Mouse (Mus musculus) thymus, adult 2 months (tissue): ENCODE data around the gene Srpx2. TPM values are rescaled to one million over a fixed set of nuclear protein-coding genes. Genes with fewer than 3 reads are reported as not detected.

Experiments used
- DNase-seq: peaks from one replicate; pipeline ENCODE4 v3.0.0; 2021
- H3K27ac ChIP-seq: fragments of 200-500 bp; 2 replicates; pipeline ENCODE4 v1.5.1; 2012; ENCODE audit warnings: low read length, control low read depth; ENCODE audit not compliant: control insufficient read depth, insufficient read depth
- H3K27me3 ChIP-seq: fragments of 200-500 bp; 2 replicates; pipeline ENCODE4 v1.6.1; 2012; ENCODE audit warnings: mild to moderate bottlenecking, low read length, moderate library complexity, mixed read lengths; ENCODE audit not compliant: control insufficient read depth, insufficient read depth
- H3K36me3 ChIP-seq: fragments of 200-500 bp; 2 replicates; pipeline ENCODE4 v1.6.1; 2012; ENCODE audit warnings: mild to moderate bottlenecking, low read length, moderate library complexity; ENCODE audit not compliant: control insufficient read depth, insufficient read depth
- H3K4me1 ChIP-seq: fragments of 200-500 bp; replicated peaks from 2 replicates; pipeline ENCODE4 v1.6.1; 2012; ENCODE audit warnings: low read length; ENCODE audit not compliant: control insufficient read depth, insufficient read depth
- H3K4me3 ChIP-seq: fragments of 200-500 bp; 2 replicates; pipeline ENCODE4 v1.5.1; 2012; ENCODE audit warnings: mild to moderate bottlenecking, low read length, control low read depth, moderate library complexity; ENCODE audit not compliant: control insufficient read depth, insufficient read depth
- CTCF ChIP-seq: fragments of 200-500 bp; IDR thresholded peaks from 2 replicates; pipeline ENCODE4 v1.5.1; 2012; ENCODE audit warnings: mild to moderate bottlenecking, control low read depth, low read length, moderate library complexity, borderline replicate concordance; ENCODE audit not compliant: control insufficient read depth, poor library complexity, insufficient read depth; ENCODE audit errors: extremely low read depth
- POLR2A ChIP-seq: fragments of 200-500 bp; IDR thresholded peaks from 2 replicates; pipeline ENCODE4 v1.6.1; 2012; ENCODE audit warnings: mild to moderate bottlenecking, low read length, control low read depth, moderate library complexity; ENCODE audit not compliant: control insufficient read depth, poor library complexity, insufficient read depth; ENCODE audit errors: extremely low read depth
- WGBS: fragments of 180-500 bp; shearing (Covaris S2); methylation state at CpG from one replicate; pipeline ENCODE4 v1.1.7; 2018; 5-methylcytosine and 5-hydroxymethylcytosine counted together
- polyA plus RNA-seq: library from polyadenylated mRNA; depleted of rRNA; stranded (reverse); fragments of >200 nt; gene quantifications from 2 replicates; pipeline ENCODE4 v1.2.3, GENCODE M21; 2012

The Srpx2 gene
- polyA plus RNA-seq, 1 experiment: 1.1 TPM

DNA sequence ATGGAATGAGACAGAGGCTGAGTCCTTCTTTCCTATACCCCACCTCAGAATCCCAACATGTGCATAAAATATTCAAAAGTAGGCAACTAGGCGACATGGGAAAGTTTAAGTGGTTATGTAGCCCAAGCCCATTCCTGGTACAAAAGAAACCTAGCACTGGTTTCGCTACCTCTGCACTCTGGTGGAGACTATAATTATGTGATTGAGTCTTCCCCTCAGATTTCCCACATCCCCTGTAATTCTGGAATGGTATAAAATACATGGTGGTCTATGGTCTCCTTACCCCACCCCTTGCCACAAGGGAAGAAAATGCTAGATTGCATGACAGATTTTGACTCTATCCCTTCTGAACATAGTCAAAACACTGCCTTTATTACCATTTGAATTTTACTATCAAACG lies 4.8 kb downstream of the Srpx2 start:
- 94% methylated on average over 3 of the region's 3 CpGs for WGBS
- no peaks in the 10 kb centered on the region for H3K4me1 ChIP-seq
- no peaks in the 10 kb centered on the region for H3K36me3 ChIP-seq
- no peaks in the 10 kb centered on the region for H3K27me3 ChIP-seq
- H3K4me3 ChIP-seq: no peak overlapping the region
- TF ChIP-seq POLR2A: no peak
- no peak overlapping the region for H3K27ac ChIP-seq
- DNase-seq: no peak

DNA sequence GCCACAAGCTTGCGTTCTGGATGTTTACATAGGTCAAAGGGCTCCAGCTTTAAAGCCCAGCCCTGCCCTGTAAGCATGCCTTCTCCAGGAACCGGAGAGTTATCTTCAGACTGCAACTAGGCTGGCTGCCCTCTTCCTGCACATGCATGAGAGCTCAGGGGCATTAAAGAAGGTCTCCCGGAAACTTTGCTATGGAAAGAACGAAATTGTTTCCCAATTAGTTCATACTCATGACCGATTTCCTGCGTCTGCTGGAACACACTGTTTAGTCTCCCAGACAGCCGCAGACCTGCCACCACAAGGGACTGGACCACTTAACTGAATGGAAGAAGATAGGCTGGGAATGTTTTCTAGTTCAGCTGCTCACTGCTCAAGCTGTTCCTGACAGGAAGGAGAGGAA lies 6.0 kb downstream of the Srpx2 start:
- Histone ChIP-seq H3K36me3 (no peaks in the 10 kb centered on the region), H3K27me3 (no peaks in the 10 kb centered on the region), H3K27ac (no peak overlapping the region), H3K4me1 (no peaks in the 10 kb centered on the region), H3K4me3 (no peak overlapping the region)
- no peak for TF ChIP-seq POLR2A
- no peak for TF ChIP-seq CTCF
- 87% methylated on average over 7 of the region's 7 CpGs for WGBS
- DNase-seq: no peak

DNA sequence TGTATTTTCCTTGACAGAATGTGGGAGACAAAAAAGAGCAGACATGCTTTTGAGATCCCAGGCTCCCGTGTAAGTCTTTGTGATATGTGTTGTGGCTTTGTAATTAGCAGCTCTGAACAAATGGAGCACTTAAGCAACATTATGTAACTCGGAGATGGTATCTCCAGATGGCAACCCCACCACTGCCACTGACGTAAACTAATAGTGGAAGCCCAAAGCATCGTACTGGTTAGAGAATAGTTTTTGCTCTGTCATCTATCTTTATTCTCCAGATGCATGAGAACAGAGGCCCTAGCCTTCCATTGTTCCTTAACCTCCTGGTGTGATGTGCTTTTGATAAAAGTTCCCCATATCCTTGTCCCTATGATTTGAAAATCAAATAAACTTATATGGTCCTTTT lies 13.0 kb downstream of the Srpx2 start:
- Histone ChIP-seq H3K27me3 (no peaks in the 10 kb centered on the region), H3K4me1 (no peaks in the 10 kb centered on the region)
- WGBS: 72% methylated on average over 4 of the region's 4 CpGs

DNA sequence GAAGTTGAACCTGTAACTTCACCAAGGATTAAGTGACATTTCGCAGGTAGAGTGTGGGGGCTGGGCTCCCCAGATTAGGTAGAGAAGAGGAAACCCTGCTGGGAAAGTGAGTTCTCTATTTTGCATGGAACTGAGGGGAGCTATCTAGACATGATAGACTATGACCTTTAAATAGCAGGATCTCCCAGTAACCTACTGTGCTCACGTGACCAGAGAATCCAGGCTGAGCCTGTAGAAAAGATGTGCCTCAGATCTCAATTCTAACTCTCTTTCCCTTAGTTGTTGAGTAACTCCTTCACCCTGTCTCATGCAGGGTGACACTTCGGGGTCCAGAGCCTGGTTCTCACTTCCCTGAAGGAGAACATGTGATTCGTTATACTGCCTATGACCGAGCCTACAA lies 18.5 kb downstream of the Srpx2 start:
- WGBS: 45% methylated on average over 5 of the region's 5 CpGs
- Histone ChIP-seq H3K27me3 (no peaks in the 10 kb centered on the region), H3K4me3 (no peak overlapping the region), H3K4me1 (no peaks in the 10 kb centered on the region), H3K27ac (no peak overlapping the region), H3K36me3 (no peaks in the 10 kb centered on the region)
- no peak for DNase-seq
- no peak for TF ChIP-seq CTCF

More for the DNA sequence above, 13.0 kb downstream of the Srpx2 start:
- no peak for TF ChIP-seq CTCF
- Histone ChIP-seq H3K4me3 (no peak overlapping the region), H3K36me3 (no peaks in the 10 kb centered on the region), H3K27ac (no peak overlapping the region)
- no peak for DNase-seq

DNA sequence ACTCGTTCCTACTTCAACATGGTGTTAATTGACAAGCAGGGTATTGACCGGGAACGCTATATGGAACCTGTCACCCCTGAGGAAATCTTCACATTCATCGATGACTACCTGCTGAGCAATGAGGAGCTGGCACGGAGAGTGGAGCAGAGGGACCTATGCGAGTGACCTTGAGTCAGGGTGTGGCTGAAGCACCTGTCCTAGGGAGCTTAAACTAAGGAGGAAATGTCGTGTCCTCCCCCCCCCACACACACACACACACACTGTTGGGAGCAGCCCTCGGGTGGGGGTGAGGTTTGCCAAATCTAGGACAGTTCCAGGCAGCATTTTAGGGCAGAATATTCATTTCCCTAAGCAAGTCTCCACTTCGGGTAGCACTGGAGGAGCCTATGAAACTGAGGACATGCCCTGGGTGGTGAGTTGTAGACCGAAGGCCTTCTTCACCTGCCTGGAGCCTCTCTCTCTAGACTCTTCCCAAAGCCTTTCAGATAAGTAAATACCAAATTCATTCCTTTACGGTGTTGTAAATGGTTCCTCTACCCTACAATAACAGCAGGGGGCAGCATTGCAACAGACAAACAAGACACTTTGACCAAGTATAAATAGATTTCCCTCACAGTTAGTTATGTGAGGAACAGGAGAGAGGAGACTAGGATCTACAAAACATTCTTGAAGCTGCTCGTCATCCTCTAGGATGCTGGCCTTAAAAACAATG lies 23.2 kb downstream of the Srpx2 start:
- peak; percentile 35 for DNase-seq
- Histone ChIP-seq H3K27ac (no peak overlapping the region), H3K4me1 (no peaks in the 10 kb centered on the region), H3K36me3 (no peaks in the 10 kb centered on the region), H3K4me3 (no peak overlapping the region), H3K27me3 (no peaks in the 10 kb centered on the region)
- 72% methylated on average over 11 of the region's 12 CpGs for WGBS
- TF ChIP-seq POLR2A (no peak), CTCF (no peak)

DNA sequence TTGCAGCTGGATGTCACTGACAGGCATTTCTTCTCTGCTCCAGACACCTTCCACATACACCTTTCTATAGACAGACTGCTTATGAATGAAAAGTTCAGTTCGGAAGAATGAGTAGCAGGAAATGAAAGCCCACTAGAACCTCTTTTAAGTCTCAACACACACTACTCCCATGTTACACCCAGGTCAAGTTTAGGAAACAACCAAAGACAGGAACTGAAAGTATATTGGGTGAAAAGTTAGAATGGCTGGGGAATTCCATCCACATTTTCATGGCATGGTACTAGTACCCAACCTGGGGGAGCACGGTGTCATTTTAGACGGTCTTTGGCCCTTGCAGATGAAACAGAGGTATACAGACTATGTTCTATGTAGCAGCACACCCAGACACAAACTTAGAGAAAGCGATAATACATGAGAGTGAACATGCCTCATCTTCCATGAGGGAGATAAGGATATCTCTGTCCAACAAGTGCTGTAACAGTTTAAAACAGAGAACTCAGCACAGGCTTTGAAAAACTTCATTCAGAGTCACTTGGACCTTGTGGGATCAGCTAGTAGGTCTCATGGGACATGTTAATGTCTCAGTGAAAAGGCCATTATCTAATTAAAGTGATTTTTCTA lies 28.5 kb downstream of the Srpx2 start:
- Histone ChIP-seq H3K4me1 (no peaks in the 10 kb centered on the region), H3K27ac (no peak overlapping the region), H3K4me3 (no peak overlapping the region), H3K36me3 (no peaks in the 10 kb centered on the region), H3K27me3 (no peaks in the 10 kb centered on the region)
- no peak for TF ChIP-seq POLR2A
- TF ChIP-seq CTCF: no peak
- no peak for DNase-seq
- 85% methylated on average over 4 of the region's 4 CpGs for WGBS

DNA sequence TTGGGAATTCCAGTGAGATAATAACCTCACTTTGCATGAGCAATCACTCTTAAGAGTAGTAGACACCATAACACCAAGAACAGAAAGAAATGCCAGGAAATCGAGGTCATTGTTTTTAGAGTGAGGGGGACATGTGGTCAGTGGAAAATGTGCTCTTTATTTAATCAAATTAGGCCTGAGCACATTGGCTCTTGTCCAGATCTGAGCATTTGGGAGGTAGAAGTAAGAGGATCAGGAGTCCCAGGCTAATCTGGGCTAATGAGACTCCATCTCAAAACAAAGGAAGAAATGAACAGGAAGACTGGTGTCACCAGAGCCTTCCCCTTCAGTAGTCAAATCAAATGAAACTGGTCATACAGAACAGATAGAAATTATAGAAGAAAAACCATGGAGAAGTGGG lies 31.3 kb downstream of the Srpx2 start:
- Histone ChIP-seq H3K27ac (no peak overlapping the region), H3K4me1 (no peaks in the 10 kb centered on the region), H3K4me3 (no peak overlapping the region), H3K36me3 (no peaks in the 10 kb centered on the region), H3K27me3 (no peaks in the 10 kb centered on the region)
- DNase-seq: no peak
- no peak for TF ChIP-seq POLR2A
- no peak for TF ChIP-seq CTCF
- WGBS: 87% methylated on average over 1 of the region's 1 CpGs
